Mouse (Mus musculus) spleen, adult 2 months (tissue): ENCODE measurements around the gene Ptprt.

Experiments
- CTCF ChIP-seq: fragments of 200-500 bp; IDR thresholded peaks from 2 replicates; pipeline ENCODE4 v1.5.1; 2011; ENCODE audit warnings: mild to moderate bottlenecking, inconsistent platforms; ENCODE audit not compliant: insufficient read depth, insufficient read length, insufficient replicate concordance; ENCODE audit errors: extremely low read depth
- POLR2A ChIP-seq: fragments of 200-500 bp; IDR thresholded peaks from 2 replicates; pipeline ENCODE4 v1.6.1; 2011; ENCODE audit warnings: low read depth, low read length, inconsistent platforms

DNA sequence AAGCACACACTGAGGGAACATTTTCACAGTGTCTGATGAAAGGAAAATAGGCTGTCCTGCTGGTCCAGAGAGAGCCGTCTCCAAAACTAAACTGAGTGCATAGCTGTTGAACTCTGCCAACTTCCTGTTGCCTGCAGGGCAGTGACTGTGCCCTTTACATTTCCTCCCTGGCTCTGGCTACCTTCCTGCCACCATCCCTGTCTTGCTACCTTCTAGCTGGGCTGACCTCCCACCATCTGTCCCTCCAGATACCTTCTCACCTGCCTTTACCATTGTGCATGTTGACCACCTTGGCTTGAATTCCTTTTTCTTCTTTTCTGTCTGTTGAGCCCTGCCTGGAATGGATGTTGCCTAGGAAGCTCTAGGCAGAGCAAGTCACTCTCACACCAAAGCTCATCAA, 1133.8 kb downstream of the Ptprt start:
- TF ChIP-seq POLR2A = no peak
- TF ChIP-seq CTCF = no peak
